Mouse (Mus musculus) heart, adult 2 months (tissue): ENCODE data around the gene Mblac2.
A peak's percentile ranks its signal among the peaks of the same experiment; 100 is the strongest.

Source experiments
- CTCF ChIP-seq: fragments of 200-600 bp; IDR thresholded peaks from 2 replicates; pipeline ENCODE4 v1.8.1; 2022; ENCODE audit warnings: antibody characterized with exemption, mild to moderate bottlenecking, moderate library complexity
- EP300 ChIP-seq: fragments of 200-500 bp; IDR thresholded peaks from 2 replicates; pipeline ENCODE4 v1.6.1; 2011; ENCODE audit warnings: low read depth, low read length, control low read depth; ENCODE audit not compliant: insufficient read depth
- POLR2A ChIP-seq: fragments of 200-500 bp; IDR thresholded peaks from 2 replicates; pipeline ENCODE4 v1.6.1; 2011; ENCODE audit warnings: mild to moderate bottlenecking, low read depth, low read length, control low read depth; ENCODE audit not compliant: insufficient read depth

DNA sequence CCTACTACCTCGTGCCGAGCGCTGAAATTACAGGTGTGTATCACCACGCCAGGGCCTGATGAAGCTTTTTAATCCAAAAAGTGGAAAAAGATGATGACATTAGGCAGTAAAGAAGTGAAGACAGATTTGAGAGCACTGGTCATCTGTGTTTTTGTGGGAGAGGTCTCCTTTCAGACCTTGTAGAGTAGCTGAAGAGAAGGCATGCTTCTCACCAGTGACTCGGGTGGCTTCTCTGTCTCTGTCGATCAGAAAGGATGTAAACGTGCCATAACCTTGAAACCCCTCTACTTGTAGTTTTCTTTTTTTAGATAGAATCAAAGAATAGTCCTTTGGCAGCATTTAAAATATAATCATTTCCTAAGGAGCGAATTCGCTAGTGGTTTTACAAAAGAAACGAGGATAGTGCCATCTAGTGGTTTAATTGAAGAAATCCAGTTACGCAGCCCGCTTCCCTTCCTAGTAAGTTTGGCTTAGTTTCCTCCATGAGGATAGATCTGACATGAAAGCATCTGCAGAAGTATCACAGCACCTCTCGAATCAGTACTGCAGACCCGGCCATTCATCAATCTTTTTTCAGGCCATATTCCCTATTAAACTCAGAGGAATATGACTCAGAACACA, 50.5 kb downstream of the Mblac2 start:
- TF ChIP-seq CTCF (peak; percentile 86), POLR2A (no peak), EP300 (no peak)
